Mouse (Mus musculus) left cerebral cortex, adult 9 months (tissue): ENCODE data around the gene Cdc20b.

Experiments used
- DNase-seq, 2 experiments: peaks; one replicate each; pipeline ENCODE4 v3.0.0; 2022; ENCODE audit warnings: low spot score in 2 of 2

The Cdc20b gene

DNA sequence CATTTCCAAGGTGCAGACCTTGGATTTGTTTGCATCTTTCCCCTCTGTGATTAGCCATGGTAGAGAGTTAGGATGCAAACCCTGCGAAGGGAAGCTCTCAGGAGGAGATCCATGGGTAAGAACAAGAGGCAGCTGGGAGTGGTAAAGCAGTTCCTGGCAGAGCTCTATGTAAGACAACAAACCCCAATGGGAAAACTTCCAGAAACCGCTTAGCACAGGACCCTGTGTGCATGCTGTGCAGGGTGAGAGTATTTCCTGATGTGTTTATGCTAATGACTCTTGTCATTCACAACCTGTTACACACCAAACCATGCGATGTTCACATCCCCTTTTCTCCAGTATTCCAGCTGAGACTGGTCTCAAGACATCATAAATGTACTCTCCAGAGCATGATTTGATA, 62.1 kb downstream of the Cdc20b start:
- DNase-seq = no peak

DNA sequence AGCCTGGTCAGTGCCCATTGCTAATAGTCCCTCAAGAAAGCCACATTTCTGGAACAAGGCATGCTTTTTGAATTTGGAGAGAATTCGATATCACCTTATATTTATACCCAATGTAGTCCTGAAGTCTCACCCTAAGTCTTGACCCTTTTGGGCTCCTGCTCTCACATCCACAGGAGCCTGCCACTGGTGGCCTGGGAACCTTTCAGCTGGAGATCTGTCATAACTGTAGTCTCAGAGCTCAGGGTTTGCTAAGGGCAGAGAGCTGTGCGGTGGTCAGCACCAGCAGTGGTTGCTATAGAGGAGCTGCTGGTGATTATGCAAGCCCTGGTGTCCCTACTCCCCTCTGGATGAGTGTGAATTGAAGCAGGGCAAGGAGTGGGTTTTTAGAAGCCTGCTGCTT, 63.5 kb downstream of the Cdc20b start:
- DNase-seq = no peak

DNA sequence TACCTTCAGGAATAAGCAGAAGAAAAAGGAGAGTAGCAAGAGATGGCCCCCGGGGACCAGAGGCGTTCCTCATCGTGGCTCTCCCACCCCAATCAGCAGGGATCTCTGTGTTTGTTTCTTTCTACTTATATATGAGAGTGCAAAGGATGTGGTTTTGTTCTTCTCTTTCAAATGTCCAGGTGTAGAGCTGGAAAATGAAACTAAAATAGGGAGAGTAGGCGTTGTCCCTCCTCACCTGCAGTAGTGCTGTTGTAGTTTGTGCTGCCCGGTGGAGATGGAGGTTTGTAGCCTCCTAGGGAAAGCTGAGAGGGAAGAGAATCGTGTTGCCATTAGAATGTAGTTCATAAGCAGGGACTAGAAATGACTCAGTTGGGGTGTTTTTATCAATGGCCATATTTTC, 66.0 kb downstream of the Cdc20b start, which contains the start of gene Gzma:
TSS of gene Gzma (minus strand) at position 103 of the 400 bp plus-strand sequence.
- DNase-seq = no peak

DNA sequence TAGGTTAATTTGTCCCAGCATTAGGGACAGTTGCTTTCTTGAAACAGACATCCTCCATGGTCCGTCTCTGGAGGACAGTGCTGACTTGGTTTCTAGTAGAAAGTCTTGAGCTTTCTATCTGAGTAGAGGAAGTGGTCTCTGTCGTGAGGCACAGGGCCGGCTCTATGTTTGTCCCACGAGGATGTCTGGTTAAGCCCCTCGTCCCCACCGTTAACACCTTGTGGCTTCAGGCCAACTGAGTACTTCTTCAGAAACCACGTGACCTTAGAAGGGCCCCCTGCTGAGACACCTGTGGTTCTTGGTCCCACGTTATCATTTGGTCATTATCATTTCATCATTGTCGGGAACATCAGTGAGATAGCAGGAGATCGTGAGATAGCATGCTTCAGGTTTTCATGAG, 66.9 kb downstream of the Cdc20b start:
- DNase-seq = no peak

DNA sequence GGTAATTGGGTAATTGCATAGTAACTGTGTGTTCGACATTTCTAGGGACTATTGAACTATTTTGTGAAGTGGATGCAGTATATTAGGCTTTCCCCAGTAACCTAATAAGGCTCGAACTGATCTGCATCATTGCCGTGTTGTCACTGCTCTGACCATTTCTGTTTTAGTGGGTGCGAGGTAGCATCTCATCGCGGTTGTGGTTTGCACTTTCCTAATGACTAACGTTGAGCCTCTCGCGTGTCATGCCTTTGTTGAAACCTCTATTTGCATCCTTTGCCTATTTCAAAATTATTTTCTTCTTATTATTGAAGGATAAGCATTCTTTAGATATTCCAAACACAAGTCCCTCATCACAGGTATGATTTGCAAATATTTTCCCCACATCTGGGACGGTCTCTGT, 69.8 kb downstream of the Cdc20b start:
- no peak for DNase-seq

DNA sequence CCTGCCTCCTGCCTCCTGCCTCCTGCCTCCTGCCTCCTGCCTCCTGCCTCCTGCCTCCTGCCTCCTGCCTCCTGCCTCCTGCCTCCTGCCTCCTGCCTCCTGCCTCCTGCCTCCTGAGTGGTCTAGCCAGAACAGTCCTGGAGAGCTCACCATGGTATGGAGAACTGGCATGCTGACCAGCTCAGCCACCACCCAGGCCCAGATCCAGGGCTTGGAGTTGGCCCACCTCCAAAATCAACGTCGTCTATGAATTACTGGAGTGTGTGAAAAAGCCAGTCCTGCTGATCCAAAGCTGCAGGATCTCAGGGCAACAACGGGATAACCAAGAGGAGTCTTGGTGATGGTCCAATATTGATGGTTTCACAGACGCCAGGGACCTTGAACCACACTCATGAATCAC, 84.1 kb downstream of the Cdc20b start:
- no peak for DNase-seq

DNA sequence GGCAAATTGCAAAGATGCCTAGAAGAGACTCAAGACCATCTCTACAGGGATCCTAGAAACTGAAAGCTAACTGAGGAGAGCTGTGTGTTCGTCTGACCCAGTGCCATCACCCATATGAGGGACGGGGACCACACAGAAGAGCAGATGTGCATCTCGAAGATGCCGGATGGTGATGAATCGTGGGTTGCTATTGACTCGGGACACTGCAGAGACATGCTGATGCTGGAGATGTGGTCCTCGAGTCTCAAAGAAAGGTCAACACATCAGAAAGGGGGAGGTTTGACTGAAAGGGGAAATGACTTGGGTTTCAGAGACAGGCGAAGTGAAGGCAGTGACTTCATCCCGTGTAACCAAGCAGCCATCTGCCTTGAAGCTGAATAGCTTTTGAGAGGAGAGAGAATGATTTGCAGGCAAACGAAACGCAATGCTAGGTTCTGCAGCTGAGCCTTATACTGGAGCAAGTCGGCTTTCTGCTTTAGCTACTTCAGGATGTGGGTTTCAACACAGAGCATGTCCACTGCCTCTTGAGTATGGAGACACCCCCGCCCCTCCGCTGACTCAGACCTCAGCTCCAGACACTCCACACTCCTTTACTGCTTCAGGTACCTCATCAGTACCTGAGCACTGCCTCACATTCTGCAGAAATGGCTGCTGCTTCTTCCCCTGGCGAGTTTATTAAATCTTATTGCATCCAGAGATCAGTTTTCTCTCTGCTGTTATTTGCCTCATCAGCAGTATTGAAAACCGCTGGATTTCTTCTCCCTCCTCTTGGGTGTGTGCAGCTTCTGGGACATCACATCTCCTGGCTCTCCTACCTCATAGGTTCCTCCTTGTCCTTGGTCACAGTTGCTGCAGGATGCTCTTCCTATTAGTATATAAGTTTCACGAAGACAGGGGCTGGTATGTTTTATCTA, 85.7 kb downstream of the Cdc20b start:
- no peak for DNase-seq

DNA sequence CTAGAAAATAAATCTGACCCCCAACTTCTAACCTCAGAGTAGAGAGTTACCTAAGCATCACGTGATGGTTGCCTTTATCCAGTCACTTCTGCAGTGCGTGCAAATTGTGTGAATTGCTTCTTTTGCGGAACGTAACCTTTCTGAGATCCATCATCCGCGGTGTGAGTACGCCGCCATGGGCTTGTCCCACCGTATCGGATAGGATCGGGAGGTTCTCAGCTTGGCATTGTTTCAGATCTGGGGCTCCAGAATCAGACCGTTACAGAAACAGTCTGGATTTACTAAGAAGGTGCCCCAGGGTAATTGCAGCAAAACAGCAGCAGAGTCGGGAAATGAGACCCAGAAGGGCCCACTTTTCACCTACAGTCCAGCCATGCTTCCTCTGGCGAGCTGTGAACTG, 86.4 kb downstream of the Cdc20b start:
- DNase-seq = no peak

DNA sequence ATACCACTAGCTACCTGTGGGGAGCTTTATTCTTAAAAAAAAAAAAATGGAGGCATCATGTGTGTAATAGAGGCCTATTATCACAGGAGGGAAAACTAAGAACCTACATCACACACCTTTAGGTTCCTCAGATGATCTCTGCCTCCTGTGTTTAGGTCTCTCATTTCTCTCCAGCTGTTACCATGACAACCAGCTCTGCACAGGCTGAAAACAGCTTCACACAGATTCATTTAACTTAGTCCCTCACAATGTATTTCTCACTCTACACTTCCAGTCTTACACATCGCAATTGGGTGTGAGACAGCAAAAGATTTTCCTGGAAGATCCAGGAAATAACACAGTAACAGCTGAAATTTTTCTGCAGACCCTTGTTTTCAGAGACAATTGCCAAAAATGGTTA, 95.1 kb downstream of the Cdc20b start:
- peak; percentile 2 to 14 for DNase-seq

DNA sequence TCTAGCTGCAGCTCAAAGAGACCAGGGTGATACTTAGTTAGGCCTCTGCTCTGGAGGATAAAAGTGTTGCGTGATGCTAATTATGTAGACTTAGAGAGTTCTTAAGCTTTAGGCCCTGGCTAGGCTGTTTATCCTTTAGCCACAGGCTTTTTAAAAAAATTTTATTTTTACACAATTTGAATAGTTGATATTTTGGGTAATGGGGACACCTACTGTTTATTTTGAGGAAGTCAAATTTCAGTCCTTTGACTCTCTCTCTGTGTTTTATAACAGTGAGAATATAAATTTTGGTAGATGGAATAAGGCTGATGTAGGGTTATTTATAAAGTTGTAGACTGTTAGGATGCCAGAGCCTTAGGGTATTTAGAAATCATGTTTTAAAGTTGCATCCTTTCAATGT, 104.7 kb downstream of the Cdc20b start:
- no peak for DNase-seq
